Mouse (Mus musculus) lung, adult 2 months (tissue): Measurements from ENCODE around the gene Snapc5.

Experiments
- CTCF ChIP-seq: fragments of 200-500 bp; IDR thresholded peaks from 2 replicates; pipeline ENCODE4 v1.5.1; 2011; ENCODE audit warnings: mild to moderate bottlenecking, low read length, control low read depth; ENCODE audit not compliant: insufficient read depth
- POLR2A ChIP-seq: fragments of 200-500 bp; IDR thresholded peaks from 2 replicates; pipeline ENCODE4 v1.6.1; 2011; ENCODE audit warnings: low read depth, mild to moderate bottlenecking, control low read depth, low read length, borderline replicate concordance; ENCODE audit errors: extremely low read depth

- TF ChIP-seq CTCF: no peak
- TF ChIP-seq POLR2A: no peak
Observed at GRCm38 (mm10) chr9:64220603-64221002, 41.5 kb downstream of the Snapc5 start.
